Mouse (Mus musculus) hindbrain, embryonic 11.5 days (tissue): ENCODE measurements at regions not wholly inside any gene's neighbourhood (a gene's known extent, or its start where the extent isn't known, plus 50 kb on each side); places are given as distances from the start of the nearest gene placed in this dataset.

Source experiments
- ATAC-seq: fragments of 200-750 bp; cut with Nextera tagmentation; 2 replicates; pipeline ENCODE4 v1.8.0; 2017; ENCODE audit warnings: mild to moderate bottlenecking, moderate TSS enrichment, moderate library complexity; ENCODE audit not compliant: low FRiP score
- DNase-seq: peaks from one replicate; pipeline ENCODE4 v3.0.0-alpha.2; 2015; ENCODE audit warnings: low spot score
- H3K27ac ChIP-seq: fragments of 300-500 bp; sonication (generic); 2 replicates; pipeline ENCODE4 v1.5.1; 2014; ENCODE audit warnings: mild to moderate bottlenecking, low read depth, low read length
- H3K27me3 ChIP-seq: fragments of 300-500 bp; sonication (generic); 2 replicates; pipeline ENCODE4 v1.6.1; 2014; ENCODE audit warnings: mild to moderate bottlenecking, low read length, moderate library complexity, mixed read lengths; ENCODE audit not compliant: control insufficient read depth, insufficient read depth
- H3K36me3 ChIP-seq: fragments of 300-500 bp; sonication (generic); 2 replicates; pipeline ENCODE4 v1.6.1; 2014; ENCODE audit warnings: mild to moderate bottlenecking, low read length, moderate library complexity, mixed read lengths; ENCODE audit not compliant: control insufficient read depth, insufficient read depth
- H3K4me1 ChIP-seq: fragments of 300-500 bp; sonication (generic); replicated peaks from 2 replicates; pipeline ENCODE4 v1.6.1; 2014; ENCODE audit warnings: low read length, mixed read lengths; ENCODE audit not compliant: control insufficient read depth, insufficient read depth
- H3K4me2 ChIP-seq: fragments of 300-500 bp; sonication (generic); replicated peaks from 2 replicates; pipeline ENCODE4 v1.6.1; 2014; ENCODE audit warnings: mild to moderate bottlenecking, low read depth, low read length
- H3K4me3 ChIP-seq: fragments of 300-500 bp; sonication (generic); 2 replicates; pipeline ENCODE4 v1.5.1; 2014; ENCODE audit warnings: low read depth, low read length
- H3K9ac ChIP-seq: fragments of 300-500 bp; sonication (generic); 2 replicates; pipeline ENCODE4 v1.6.1; 2014; ENCODE audit warnings: low read depth, low read length
- H3K9me3 ChIP-seq: fragments of 300-500 bp; sonication (generic); 2 replicates; pipeline ENCODE4 v1.6.1; 2016; ENCODE audit warnings: low read length; ENCODE audit not compliant: control insufficient read depth
- WGBS: fragments of 180-500 bp; shearing (Covaris S2); extraction: QIAGEN DNeasy Blood & Tissue Kit; methylation state at CpG from one replicate; pipeline ENCODE4 v1.1.7; 2014; 5-methylcytosine and 5-hydroxymethylcytosine counted together

- Histone ChIP-seq H3K4me3 (no peak overlapping the region), H3K9ac (no peak overlapping the region), H3K36me3 (no peaks in the 10 kb centered on the region), H3K4me2 (no peak overlapping the region), H3K27me3 (no peaks in the 10 kb centered on the region), H3K4me1 (no peaks in the 10 kb centered on the region), H3K9me3 (no peaks in the 10 kb centered on the region), H3K27ac (no peak overlapping the region)
- WGBS, result 58% methylated on average over 2 of the region's 2 CpGs
- DNase-seq (no peak), ATAC-seq (no peak)
These were observed 1395.2 kb upstream of the Zeb2 start for GRCm38 (mm10) chr2:46512237-46513028.

GRCm38 (mm10) chr2:46506951-46507350, 1389.8 kb upstream of the Zeb2 start:
- DNase-seq, result no peak

GRCm38 (mm10) chr2:46503074-46503473, 1385.9 kb upstream of the Zeb2 start:
- H3K9me3 ChIP-seq, result no peaks in the 10 kb centered on the region
- DNase-seq, result no peak
- H3K36me3 ChIP-seq, result no peaks in the 10 kb centered on the region
- ATAC-seq, result no peak
- H3K4me3 ChIP-seq, result no peak overlapping the region
- no peak overlapping the region for H3K9ac ChIP-seq
- WGBS, result 86% methylated on average over 2 of the region's 2 CpGs
- no peaks in the 10 kb centered on the region for H3K27me3 ChIP-seq
- no peaks in the 10 kb centered on the region for H3K4me1 ChIP-seq
- no peak overlapping the region for H3K4me2 ChIP-seq
- H3K27ac ChIP-seq, result no peak overlapping the region

More at GRCm38 (mm10) chr2:46506951-46507350, 1389.8 kb upstream of the Zeb2 start:
- no peak overlapping the region for H3K27ac ChIP-seq
- no peaks in the 10 kb centered on the region for H3K27me3 ChIP-seq
- no peaks in the 10 kb centered on the region for H3K4me1 ChIP-seq
- H3K4me2 ChIP-seq, result no peak overlapping the region
- H3K9me3 ChIP-seq, result no peaks in the 10 kb centered on the region
- no peak for ATAC-seq
- no peak overlapping the region for H3K4me3 ChIP-seq
- WGBS, result 45% methylated on average over 1 of the region's 1 CpGs
- H3K36me3 ChIP-seq, result no peaks in the 10 kb centered on the region
- no peak overlapping the region for H3K9ac ChIP-seq

- 71% methylated on average over 2 of the region's 2 CpGs for WGBS
- no peak for DNase-seq
These were observed 1375.1 kb upstream of the Zeb2 start for GRCm38 (mm10) chr2:46492299-46492698.

GRCm38 (mm10) chr2:46491081-46491480, 1373.9 kb upstream of the Zeb2 start:
- H3K4me2 ChIP-seq, result no peak overlapping the region
- H3K4me3 ChIP-seq, result no peak overlapping the region
- no peaks in the 10 kb centered on the region for H3K36me3 ChIP-seq
- H3K27me3 ChIP-seq, result no peaks in the 10 kb centered on the region
- WGBS, result 95% methylated on average over 2 of the region's 2 CpGs
- no peak for ATAC-seq
- no peaks in the 10 kb centered on the region for H3K9me3 ChIP-seq
- H3K27ac ChIP-seq, result no peak overlapping the region
- no peak overlapping the region for H3K9ac ChIP-seq
- DNase-seq, result no peak
- no peaks in the 10 kb centered on the region for H3K4me1 ChIP-seq

More at GRCm38 (mm10) chr2:46492299-46492698, 1375.1 kb upstream of the Zeb2 start:
- Histone ChIP-seq H3K9me3 (no peaks in the 10 kb centered on the region), H3K9ac (no peak overlapping the region), H3K4me3 (no peak overlapping the region), H3K27me3 (no peaks in the 10 kb centered on the region), H3K4me1 (no peaks in the 10 kb centered on the region), H3K4me2 (no peak overlapping the region), H3K27ac (no peak overlapping the region), H3K36me3 (no peaks in the 10 kb centered on the region)
- ATAC-seq, result no peak

GRCm38 (mm10) chr2:46468936-46469629, 1351.9 kb upstream of the Zeb2 start:
- Histone ChIP-seq H3K36me3 (no peaks in the 10 kb centered on the region), H3K9ac (no peak overlapping the region), H3K27me3 (no peaks in the 10 kb centered on the region), H3K4me3 (no peak overlapping the region), H3K4me2 (no peak overlapping the region), H3K9me3 (no peaks in the 10 kb centered on the region), H3K4me1 (no peaks in the 10 kb centered on the region), H3K27ac (no peak overlapping the region)
- WGBS, result 79% methylated on average over 5 of the region's 5 CpGs
- 0 out of 2 replicates have a peak, but pooled peaks have one; percentile 27 for ATAC-seq
- no peak for DNase-seq

GRCm38 (mm10) chr2:46465389-46465788, 1348.2 kb upstream of the Zeb2 start:
- H3K27ac ChIP-seq, result no peak overlapping the region
- peak; percentile 23 for DNase-seq
- 72% methylated on average over 4 of the region's 4 CpGs for WGBS
- no peak overlapping the region for H3K9ac ChIP-seq
- no peaks in the 10 kb centered on the region for H3K9me3 ChIP-seq
- H3K36me3 ChIP-seq, result no peaks in the 10 kb centered on the region
- H3K4me3 ChIP-seq, result no peak overlapping the region
- no peak overlapping the region for H3K4me2 ChIP-seq
- ATAC-seq, result no peak
- H3K4me1 ChIP-seq, result no peaks in the 10 kb centered on the region
- H3K27me3 ChIP-seq, result no peaks in the 10 kb centered on the region

GRCm38 (mm10) chr2:46464913-46465312, 1347.7 kb upstream of the Zeb2 start:
- whole genome bisulfite sequencing, result 79% methylated on average over 1 of the region's 1 CpGs
- H3K27ac ChIP-seq, result no peak overlapping the region
- no peaks in the 10 kb centered on the region for H3K27me3 ChIP-seq
- no peak for DNase-seq
- no peaks in the 10 kb centered on the region for H3K9me3 ChIP-seq
- H3K4me2 ChIP-seq, result no peak overlapping the region
- H3K4me3 ChIP-seq, result no peak overlapping the region
- H3K36me3 ChIP-seq, result no peaks in the 10 kb centered on the region
- no peak overlapping the region for H3K9ac ChIP-seq
- ATAC-seq, result no peak
- H3K4me1 ChIP-seq, result no peaks in the 10 kb centered on the region

- Histone ChIP-seq H3K9ac (no peak overlapping the region), H3K4me3 (no peak overlapping the region), H3K27ac (no peak overlapping the region), H3K4me1 (no peaks in the 10 kb centered on the region), H3K27me3 (no peaks in the 10 kb centered on the region), H3K9me3 (no peaks in the 10 kb centered on the region), H3K4me2 (no peak overlapping the region), H3K36me3 (no peaks in the 10 kb centered on the region)
- WGBS, result 86% methylated on average over 2 of the region's 2 CpGs
- ATAC-seq (no peak), DNase-seq (no peak)
These were observed 1345.5 kb upstream of the Zeb2 start for GRCm38 (mm10) chr2:46462670-46463069.
